Mouse (Mus musculus) liver, postnatal 0 days (tissue): ENCODE data around the gene Gm48552.

ENCODE experiments used
- CTCF ChIP-seq: sonication (generic); IDR thresholded peaks from 2 replicates; pipeline ENCODE4 v1.5.1; 2016; ENCODE audit warnings: antibody characterized with exemption, low read depth
- EP300 ChIP-seq: IDR thresholded peaks from 2 replicates; pipeline ENCODE4 v1.6.1; 2016; ENCODE audit warnings: antibody characterized with exemption, low read depth, mild to moderate bottlenecking

- TF ChIP-seq CTCF: no peak
- TF ChIP-seq EP300: no peak
Measured at GRCm38 (mm10) chr10:81358209-81358608, 30.6 kb upstream of the Gm48552 start.
